22 mouse cellular contexts compared by ENCODE assay signal in the genomic region with DNA sequence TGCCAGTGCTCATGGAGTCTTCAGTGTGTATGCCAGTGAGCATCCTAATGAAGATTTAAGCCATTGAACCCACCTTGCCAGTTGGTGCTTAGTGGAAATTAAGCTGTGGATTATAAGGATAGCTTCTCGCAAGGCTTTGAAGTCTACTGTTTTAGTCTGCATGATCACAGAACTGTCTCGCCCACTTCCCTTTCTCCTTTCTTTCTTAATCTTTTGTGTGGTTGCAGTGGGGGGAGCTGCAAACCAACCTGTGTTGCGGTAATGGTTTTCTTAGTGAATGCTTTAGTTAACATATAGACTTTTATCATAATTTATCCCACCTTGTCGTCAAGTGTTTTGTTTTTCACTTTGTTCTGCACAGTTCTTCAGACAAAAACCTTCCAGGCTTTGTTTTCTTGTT.
DNase-seq lines count a peak whose midpoint lies in the region; ATAC-seq lines count a peak whose summit lies in the region.
"Had no signal": no experiment of that assay in that cellular context is flagged by ENCODE, and none has a peak within 500 bp of the region (broad histone marks: within the 10 kb centered on the region; RNA-seq: fewer than 3 reads in every experiment).

No protein-coding gene starts in this region.

- ATAC-seq in CD4-positive, CD25-positive, alpha-beta regulatory T cell, adult 4 months, result peak; percentile 32
- ATAC-seq in inflammation-experienced regulatory T-cells, adult 6 months, result peak; percentile 71
- ATAC-seq: forebrain, embryonic 14.5 days; forebrain, postnatal 0 days; hindbrain, postnatal 0 days; intestine, postnatal 0 days had no signal

- DNase-seq in thymus, postnatal 0 days (ENCODE audit: low spot score), result peak; percentile 65
- DNase-seq in thymus, adult 18-20 months, result no peak
- DNase-seq in CD4-positive helper T cell, adult 2 months (ENCODE audit: low read depth, low spot score), result peak; percentile 68
- no peak for DNase-seq in gastrocnemius, adult 18-20 months (ENCODE audit: low spot score)
- no peak for DNase-seq in left cerebral cortex, postnatal 25 days (ENCODE audit: low spot score in 2 of 2)
- no peak for DNase-seq in B cell, adult 2 months
- DNase-seq: adrenal gland, postnatal 10 days; adrenal gland, postnatal 36 days; cerebellum, adult 18-20 months; cerebellum, adult 9-11 months; cerebellum, postnatal 25 days; forebrain, postnatal 0 days; gastrocnemius, adult 2 months; gastrocnemius, postnatal 14 days; heart, adult 18-20 months; heart, postnatal 10 days; heart, postnatal 4 days had no signal

- intact Hi-C loops in left cerebral cortex, postnatal 25 days (cut with DNase I), result no loop called here

Comparison
In these comparisons a context has a peak if more than half of its experiments do, and no peak if none do; other contexts are left out.
1. DNase-seq: peak in thymus, postnatal 0 days (single experiment) and CD4-positive helper T cell, adult 2 months (single experiment); none in thymus, adult 18-20 months (0 of 2), gastrocnemius, adult 18-20 months (single experiment), left cerebral cortex, postnatal 25 days (0 of 2) and B cell, adult 2 months (0 of 2).